Mouse (Mus musculus): ENCODE data around the gene Btnl6.
"Not testable (repeated sequence)": the region's sequence is repeated elsewhere in the genome, so short reads cannot be mapped to it uniquely, and the experiment has no call there.

Btnl6 gene

DNA sequence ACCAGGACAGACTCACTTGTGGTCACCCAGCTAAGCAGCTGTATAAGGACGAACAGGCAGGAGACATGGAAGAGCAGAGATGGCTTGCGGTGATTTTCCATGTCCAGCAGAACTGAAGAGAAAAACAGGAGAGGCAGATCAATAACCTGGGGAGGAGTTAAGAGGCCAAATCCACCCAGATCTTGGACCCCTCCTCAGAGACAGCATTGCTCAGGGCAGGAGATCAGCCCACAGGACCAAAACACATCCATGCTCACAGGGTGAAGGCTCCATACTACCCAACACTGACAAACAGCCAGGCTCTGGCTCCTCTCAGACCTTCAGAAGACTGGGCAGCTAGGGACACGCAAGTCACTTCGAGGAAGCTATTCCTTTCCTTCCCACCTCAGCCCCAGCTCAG, at the start of gene Btnl6:
Gene Btnl6, minus strand, starts transcription at position 101 of the 400 bp plus-strand sequence.
- no peak for DNase-seq (ENCODE audit: low read depth, low spot score)

- DNase-seq (ENCODE audit: low read depth, low spot score) = no peak
Observed at GRCm38 (mm10) chr17:34564796-34565195, 47.6 kb upstream of the Btnl6 start.

DNA sequence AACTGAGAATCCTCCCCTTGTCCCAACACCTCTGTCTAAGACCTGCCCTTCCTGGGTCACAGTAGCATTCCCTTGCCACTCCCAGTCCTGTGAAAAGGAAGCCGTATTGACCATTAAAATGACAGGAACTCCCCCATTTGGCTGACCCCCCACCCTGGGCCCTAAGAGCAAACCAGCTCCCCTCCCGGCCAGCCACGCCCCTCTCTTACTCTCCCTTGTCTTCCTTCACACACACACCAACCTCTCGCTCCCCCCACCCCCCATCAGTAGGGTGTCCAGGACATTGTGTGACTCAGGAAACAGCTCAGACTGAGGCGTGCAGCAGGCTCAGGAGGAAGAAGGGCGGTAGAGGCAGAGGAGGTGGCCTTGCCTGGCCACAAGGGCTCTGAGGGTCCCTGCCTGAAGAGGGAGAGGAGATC, 46.9 kb upstream of the Btnl6 start, which contains the start of gene Notch4:
Gene Notch4, plus strand, starts transcription at position 266 of the 419 bp plus-strand sequence.
- DNase-seq (ENCODE audit: low read depth, low spot score) = no peak

GRCm38 (mm10) chr17:34563354-34563753, 46.2 kb upstream of the Btnl6 start:
- no peak for DNase-seq (ENCODE audit: low read depth, low spot score)

GRCm38 (mm10) chr17:34562595-34562994, 45.4 kb upstream of the Btnl6 start:
- no peak for DNase-seq (ENCODE audit: low read depth, low spot score)

- peak; percentile 51 for DNase-seq (ENCODE audit: low read depth, low spot score)
Observed at GRCm38 (mm10) chr17:34561200-34561599, 44.0 kb upstream of the Btnl6 start.

GRCm38 (mm10) chr17:34560438-34560837, 43.3 kb upstream of the Btnl6 start:
- DNase-seq (ENCODE audit: low read depth, low spot score) = no peak

GRCm38 (mm10) chr17:34559895-34560294, 42.7 kb upstream of the Btnl6 start:
- no peak for DNase-seq (ENCODE audit: low read depth, low spot score)

DNA sequence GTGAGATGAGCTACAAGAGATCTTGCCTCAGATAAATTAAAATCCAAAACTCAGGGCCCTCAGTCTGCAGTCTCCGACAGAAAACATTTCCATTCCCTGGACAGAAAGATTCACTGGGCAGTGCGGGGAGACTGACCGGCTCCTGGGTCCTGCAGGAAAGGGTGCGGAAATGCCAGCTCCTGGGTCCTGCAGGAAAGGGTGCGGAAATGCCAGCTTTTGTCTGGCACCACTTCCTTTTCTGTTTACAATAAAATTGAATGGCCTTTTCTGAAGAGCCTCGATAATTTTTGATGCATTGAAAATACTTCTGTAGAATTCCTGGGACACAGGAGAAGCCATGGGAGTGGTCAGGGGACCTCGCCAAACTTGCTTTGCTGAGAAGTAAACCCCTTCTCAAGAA, 42.0 kb upstream of the Btnl6 start:
- no peak for DNase-seq (ENCODE audit: low read depth, low spot score)

- DNase-seq (ENCODE audit: low read depth, low spot score) = no peak
Observed at GRCm38 (mm10) chr17:34557411-34557810, 40.3 kb upstream of the Btnl6 start.

DNA sequence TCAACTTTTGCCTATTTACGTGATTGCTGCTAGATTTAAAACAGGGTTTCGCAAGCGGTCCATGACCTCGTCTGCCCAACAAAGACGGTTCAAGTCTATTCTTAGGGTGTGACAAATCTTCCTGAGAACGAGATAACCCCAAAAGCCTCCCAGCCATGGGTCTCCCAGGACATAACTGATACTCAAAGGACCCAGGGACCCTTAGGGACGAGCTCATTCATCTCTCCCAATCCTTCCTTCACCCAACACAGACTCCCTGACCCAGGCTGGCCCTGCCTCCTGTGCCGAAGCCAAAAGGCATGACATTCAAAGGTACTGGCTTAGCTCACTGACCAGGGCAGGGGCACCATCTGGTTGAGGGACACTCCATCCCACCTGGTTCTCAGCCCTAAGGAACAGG, 39.3 kb upstream of the Btnl6 start:
- no peak for DNase-seq (ENCODE audit: low read depth, low spot score)

GRCm38 (mm10) chr17:34555483-34555882, 38.3 kb upstream of the Btnl6 start:
- peak; percentile 73 for DNase-seq (ENCODE audit: low read depth, low spot score)

GRCm38 (mm10) chr17:34549843-34550242, 32.7 kb upstream of the Btnl6 start:
- no peak for DNase-seq (ENCODE audit: low read depth, low spot score)

DNA sequence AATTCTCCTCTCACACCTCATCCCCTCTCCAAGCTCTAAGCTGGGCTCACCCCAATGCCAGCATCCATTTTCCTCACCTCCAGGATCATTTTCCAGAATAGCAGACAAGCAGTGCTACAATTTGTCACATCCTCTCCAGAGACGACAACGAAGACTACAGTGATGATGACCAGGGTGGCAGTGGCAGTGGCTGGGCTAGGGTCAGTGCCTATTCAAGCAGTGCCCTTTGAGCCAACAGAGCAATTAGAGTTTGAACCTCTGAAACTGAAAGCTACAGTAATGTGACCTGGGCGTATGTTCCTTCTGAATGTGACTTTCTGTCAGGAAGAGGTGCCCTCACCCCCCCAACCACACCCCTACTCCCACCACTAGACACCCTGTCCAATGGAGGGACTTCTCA, 32.0 kb upstream of the Btnl6 start:
- no peak for DNase-seq (ENCODE audit: low read depth, low spot score)

DNA sequence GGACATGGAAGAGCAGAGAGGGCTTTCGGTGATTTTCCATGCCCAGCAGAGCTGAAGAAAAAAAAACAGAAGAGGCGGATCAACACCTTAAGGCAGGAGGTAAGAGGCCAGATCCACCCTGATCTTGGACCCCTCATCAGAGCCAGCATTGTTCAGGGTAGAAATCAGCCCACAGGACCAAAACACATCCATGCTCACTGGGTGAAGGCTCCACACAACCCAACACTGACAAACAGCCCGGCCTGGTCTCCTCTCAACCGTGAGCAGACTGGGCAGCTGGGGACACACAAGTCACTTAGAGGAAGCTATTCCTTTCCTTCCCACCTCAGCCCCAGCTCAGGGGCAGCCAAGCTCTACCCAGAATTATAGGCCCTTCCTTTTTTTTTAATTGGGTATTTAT, 30.4 kb upstream of the Btnl6 start:
- DNase-seq (ENCODE audit: low read depth, low spot score) = no peak

GRCm38 (mm10) chr17:34546797-34547196, 29.6 kb upstream of the Btnl6 start:
- no peak for DNase-seq (ENCODE audit: low read depth, low spot score)

- not testable (repeated sequence) for DNase-seq (ENCODE audit: low read depth, low spot score)
Observed at GRCm38 (mm10) chr17:34543567-34543966, 26.4 kb upstream of the Btnl6 start.

GRCm38 (mm10) chr17:34532671-34533070, 15.5 kb upstream of the Btnl6 start:
- no peak for DNase-seq (ENCODE audit: low read depth, low spot score)

GRCm38 (mm10) chr17:34519001-34519400, 1.8 kb upstream of the Btnl6 start:
- no peak for DNase-seq (ENCODE audit: low read depth, low spot score)

DNA sequence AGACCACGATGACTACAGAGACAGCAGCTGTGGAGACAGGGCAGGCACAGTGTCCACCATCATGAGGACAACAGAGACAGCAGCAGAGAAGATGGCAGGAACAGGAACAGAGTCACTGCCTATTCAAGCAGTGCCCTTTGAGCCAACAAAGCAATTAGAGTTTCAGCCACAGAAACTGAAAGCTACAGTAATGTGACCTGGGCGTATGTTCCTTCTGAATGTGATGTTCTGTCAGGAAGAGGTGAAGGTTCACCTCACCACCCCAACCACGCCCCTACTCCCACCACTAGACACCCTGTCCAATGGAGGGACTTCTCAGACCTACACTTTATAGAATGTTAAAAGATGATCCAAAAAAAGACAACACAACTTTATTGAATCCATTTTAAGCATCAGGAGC, 1.4 kb upstream of the Btnl6 start:
- not testable (repeated sequence) for DNase-seq (ENCODE audit: low read depth, low spot score)

DNA sequence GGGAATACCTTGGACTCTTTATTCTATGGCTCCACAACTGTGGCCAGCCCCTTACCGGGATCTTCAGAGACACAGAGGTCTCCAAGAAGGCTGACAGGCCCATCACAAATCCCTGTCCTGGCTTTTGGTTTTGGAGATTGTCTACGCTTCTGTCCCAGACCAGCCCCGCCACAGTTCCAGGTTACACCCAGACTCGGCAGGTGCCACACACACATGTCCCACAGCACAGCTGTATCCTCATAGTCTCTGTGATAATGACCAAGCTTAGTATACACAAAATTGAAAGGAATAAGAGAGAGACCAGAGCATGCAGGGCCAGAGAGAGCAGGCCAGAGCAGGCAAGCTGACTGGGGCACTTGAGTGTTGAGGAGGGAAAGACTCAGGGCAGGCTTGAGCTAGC, 643 bp upstream of the Btnl6 start:
- no peak for DNase-seq (ENCODE audit: low read depth, low spot score)

DNA sequence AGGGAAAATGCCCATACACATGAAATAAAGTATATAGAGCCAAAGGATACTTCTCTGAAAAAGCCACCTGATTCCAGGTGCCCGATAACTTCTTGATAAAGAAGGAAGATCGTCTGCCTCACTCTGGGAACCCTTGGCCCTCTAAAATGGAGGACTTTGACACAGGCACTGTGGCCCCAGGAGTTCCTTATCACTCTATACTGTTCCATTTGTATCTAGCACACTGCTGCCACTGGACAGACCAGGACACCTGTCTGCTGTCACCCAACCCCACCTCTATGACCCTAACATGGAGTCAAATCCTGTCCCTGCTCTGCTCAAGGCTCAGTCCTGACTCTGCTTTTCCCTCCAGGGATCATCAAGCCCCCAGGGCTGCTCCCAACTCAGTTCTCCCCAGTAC, 638 bp downstream of the Btnl6 start:
- no peak for DNase-seq (ENCODE audit: low read depth, low spot score)

- DNase-seq (ENCODE audit: low read depth, low spot score) = not testable (repeated sequence)
Observed at GRCm38 (mm10) chr17:34511723-34512122, 5.4 kb downstream of the Btnl6 start.

GRCm38 (mm10) chr17:34507591-34507990, 9.6 kb downstream of the Btnl6 start:
- DNase-seq (ENCODE audit: low read depth, low spot score) = no peak
